Mouse (Mus musculus): ENCODE results near the gene Rapgef6.

GRCm38 (mm10) chr11:54673575-54674298 lies 151.1 kb downstream of the Rapgef6 start:
- TF ChIP-seq CTCF (IDR thresholded peaks at IDR 0.05; ENCODE audit: extremely low read depth, insufficient read depth, low read length) (no peak), POLR2A (IDR thresholded peaks at IDR 0.05; ENCODE audit: extremely low read depth, insufficient read depth, low read length) (no peak)

Measured in cortical plate, adult 2 months (tissue).